Mouse (Mus musculus) lung, adult 2 months (tissue): ENCODE results near the gene Trim28.

Experiments used
- CTCF ChIP-seq: fragments of 200-500 bp; IDR thresholded peaks from 2 replicates; pipeline ENCODE4 v1.5.1; 2011; ENCODE audit warnings: mild to moderate bottlenecking, low read length, control low read depth; ENCODE audit not compliant: insufficient read depth
- POLR2A ChIP-seq: fragments of 200-500 bp; IDR thresholded peaks from 2 replicates; pipeline ENCODE4 v1.6.1; 2011; ENCODE audit warnings: low read depth, mild to moderate bottlenecking, control low read depth, low read length, borderline replicate concordance; ENCODE audit errors: extremely low read depth

- TF ChIP-seq CTCF, result no peak
- TF ChIP-seq POLR2A, result no peak
Observed at GRCm38 (mm10) chr7:13039181-13039580, 40.3 kb downstream of the Trim28 start.
